Mouse (Mus musculus) granulocyte monocyte progenitor cell, adult 5-6 weeks (primary cell): ENCODE results near the gene Chl1. TPM values are rescaled to one million over a fixed set of nuclear protein-coding genes. Genes with fewer than 3 reads are reported as not detected.
A peak's percentile ranks its signal among the peaks of the same experiment; 100 is the strongest.

ENCODE experiments used
- ATAC-seq: replicated peaks from 2 replicates; pipeline ENCODE4 v1.8.0; 2016; ENCODE audit warnings: mild to moderate bottlenecking, moderate TSS enrichment, inconsistent platforms; ENCODE audit not compliant: poor library complexity, severe bottlenecking
- total RNA-seq, 2 experiments: library from RNA; stranded (forward) in 1 of 2; stranded (reverse) in 1 of 2; fragments of 200-712, 200-1000 nt in 1 of 2; fragments of >200 nt in 1 of 2; fragmentation: Nextera tagmentation in 1 of 2; gene quantifications; 2 replicates each; pipeline ENCODE4 v1.2.3; 2014 to 2017

The Chl1 gene
- total RNA-seq, 2 experiments from 2014 or later, result not detected

DNA sequence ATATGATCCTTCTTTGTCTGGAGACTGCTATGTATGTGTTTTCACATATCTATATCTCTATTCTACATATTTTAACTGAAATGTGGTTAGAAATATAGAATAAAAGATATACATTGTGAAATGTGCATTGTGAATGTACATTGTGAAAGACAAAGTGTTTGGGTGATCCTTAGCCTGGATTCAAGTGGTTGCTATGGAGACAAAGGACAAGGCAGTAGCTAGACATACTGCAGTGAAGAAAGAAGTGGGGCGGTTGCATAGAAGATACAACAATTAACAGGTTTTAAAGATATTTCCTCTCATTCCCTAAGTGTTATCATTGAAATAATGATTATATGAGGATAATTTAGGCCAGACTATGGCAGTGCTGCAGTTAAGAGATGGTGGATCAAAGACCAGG is 146.4 kb downstream of the Chl1 start:
- ATAC-seq, result no peak

DNA sequence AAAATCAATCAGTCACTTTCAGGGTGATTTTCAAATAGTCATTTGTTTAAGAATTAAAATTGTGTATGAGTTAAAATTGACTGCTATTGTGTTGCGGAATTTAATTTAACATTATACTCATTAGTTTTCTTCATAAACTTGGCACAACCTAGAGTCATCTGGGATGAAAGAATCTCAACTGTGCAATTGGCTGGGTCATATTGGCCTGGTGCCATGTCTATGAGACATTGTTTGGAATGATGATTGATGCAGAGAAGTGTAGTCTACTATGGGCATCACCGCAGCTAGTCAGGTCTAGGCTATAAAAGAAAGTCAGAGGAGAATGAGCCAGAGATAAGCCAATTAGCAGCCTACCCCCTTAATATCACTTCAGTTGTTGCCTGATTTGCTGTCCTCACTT is 148.8 kb downstream of the Chl1 start:
- ATAC-seq, result no peak

DNA sequence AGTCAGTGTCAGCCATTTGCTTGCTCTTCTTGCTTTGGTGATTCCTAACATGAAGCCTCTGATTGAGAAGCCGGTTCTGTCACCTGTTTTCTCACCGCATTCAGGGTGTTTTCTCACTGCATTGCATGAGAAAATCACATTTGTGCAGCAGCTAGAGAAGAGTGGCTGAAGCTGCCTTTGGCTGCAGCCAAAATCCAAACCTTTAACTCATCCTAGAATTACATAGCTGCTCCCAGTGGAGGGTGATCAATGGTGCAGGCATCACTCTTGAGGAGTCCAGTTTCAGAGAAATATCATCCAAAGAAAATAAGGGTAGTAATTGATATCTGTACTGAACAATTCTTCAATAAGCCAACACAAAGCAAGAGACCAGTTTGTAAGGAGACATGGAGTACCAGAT is 154.8 kb downstream of the Chl1 start:
- ATAC-seq, result no peak

DNA sequence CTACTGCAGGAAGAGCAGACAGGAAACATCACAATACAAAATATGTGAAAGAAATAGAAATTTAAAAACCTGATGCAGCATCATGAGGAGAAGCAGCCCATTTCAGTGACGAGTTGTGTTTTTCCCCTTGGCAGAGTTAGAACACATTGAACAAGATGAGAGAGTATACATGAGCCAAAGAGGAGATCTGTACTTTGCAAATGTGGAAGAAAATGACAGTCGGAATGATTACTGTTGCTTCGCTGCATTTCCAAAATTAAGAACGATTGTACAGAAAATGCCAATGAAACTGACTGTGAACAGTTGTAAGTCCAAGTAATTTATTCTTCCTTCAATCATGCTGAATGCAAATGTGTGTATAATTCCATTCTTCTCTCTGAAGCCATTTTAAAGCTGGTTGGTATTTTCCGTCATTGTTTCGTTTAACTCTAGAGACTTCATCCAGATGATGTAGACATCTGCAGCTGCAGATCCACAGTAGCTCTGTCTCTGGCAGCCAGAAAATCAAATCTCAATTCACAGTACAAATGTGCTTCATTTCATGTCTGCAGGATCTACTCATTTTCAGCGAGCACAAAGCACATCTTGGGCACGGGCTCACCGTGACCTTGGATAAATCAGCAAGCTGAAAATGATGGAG is 155.4 kb downstream of the Chl1 start:
- ATAC-seq, result no peak

DNA sequence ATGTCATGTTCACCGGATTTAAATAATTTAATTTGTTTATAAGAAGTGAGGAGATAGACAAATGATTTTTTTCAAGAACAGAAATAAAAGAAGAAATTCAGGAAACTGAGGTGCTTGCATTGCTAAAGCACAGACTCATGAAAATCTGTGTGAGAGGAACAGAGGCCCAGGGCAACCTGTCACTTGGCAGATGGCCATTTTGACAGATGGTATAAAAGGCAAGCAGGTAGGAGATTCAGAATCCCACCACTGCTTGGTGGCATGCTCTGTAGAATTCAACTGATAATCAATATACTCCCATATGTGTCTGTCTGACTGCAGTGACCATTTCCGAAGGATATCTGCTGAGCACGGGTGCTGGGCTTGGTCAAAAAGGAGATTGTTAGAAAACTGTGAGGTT is 162.7 kb downstream of the Chl1 start:
- ATAC-seq, result no peak

DNA sequence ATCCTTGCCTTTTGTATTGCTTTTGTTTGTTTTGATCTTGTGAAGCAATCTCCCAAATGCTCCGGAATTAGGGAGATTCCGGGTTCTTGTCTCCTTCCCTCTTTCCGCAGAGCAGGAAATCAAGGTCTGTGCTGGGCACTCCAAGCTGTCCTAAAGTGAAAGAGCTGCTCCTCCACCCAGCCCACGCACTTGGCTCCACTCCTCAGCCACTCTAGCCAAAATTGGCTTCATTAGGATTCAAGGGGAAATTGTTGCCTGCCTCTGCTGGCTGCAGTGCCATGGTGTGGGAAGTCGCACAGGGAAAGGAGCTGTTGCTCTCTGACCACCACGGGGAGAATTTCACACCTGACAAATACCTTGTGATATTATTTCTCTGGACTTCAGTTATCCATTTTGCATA is 163.9 kb downstream of the Chl1 start:
- ATAC-seq, result no peak

DNA sequence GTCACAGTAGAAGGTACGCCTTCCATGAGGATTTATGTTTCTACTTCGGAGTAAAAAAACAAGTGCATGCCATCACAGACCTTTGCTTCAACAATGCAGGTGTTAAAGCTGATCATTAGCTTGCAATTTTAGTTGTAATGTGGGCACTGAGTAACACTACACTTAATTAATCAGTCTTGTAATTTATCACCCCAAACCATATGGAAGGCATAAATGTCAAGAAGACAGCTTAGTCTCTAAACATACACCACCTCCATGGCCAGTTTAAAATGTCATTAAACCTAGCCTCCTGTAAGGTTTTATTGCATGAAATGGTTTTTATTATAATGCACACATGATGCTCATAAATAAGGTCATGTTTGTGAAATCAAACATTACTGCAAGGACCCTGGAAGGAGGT is 164.8 kb downstream of the Chl1 start:
- no peak for ATAC-seq

DNA sequence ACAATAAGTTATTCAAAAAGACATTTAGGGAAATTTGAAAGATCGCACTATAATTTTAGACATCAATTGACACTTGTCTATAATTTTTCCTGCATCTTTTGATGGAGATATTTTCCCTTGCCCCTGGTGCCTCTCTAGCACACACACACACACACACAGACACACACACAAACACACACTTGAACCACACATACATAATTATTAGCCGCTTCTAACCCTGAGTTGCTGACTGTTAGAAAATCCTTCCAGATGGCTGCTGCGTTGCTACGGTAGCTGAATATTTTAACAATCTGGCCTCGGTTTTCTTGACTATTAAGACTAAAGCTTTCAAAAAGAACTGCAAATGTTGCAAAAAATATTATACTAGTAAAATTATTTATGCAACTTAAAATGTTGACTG is 166.3 kb downstream of the Chl1 start:
- ATAC-seq, result no peak

DNA sequence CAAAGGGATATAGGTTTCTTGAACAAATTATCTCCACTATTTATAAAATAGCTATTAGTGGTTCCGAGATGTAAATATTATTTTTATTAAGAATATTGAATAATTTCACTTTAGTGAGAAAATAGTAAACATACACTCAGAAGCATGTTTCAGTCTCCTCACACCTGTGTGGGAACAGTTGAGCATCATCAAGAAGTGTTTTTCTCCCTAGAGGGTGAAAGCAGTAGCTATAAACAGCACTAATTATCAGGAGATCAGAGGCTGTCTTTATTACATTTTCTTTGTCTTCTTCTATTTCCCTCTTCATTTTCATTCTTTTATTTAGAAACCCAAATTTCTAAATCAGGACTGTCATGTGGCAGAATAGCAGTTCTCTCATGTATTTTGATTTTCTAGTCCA is 166.7 kb downstream of the Chl1 start:
- ATAC-seq, result no peak

DNA sequence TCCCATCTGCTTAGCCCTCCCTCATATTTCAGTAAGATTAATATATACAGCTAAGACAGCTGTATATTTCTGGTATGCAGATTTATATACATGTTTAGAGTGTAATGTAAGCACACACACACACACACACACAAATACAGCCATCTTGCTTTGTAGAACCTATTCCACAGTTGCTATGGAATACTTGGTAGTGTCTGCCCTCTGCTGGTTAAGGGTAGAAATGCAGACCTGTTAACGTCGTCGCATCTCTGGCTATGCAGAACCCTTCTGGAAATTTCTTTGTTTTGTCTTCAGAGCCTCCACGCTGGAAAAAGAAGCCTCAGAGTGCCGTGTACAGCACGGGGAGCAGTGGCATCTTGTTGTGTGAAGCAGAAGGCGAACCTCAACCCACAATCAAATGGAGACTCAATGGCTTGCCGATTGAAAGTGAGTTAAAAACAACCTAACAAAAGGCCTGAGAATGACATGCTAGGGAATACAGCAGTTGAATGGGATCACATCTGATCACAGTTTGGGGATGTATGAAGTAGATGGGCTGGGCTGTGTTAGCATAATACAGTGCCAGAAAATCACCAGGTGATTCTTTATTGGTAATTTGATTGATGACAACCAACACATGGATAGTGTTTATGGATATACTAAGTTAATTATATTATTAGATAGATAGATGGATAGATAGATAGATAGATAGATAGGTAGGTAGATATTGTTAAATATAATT is 172.6 kb downstream of the Chl1 start:
- ATAC-seq, result peak; percentile 100

DNA sequence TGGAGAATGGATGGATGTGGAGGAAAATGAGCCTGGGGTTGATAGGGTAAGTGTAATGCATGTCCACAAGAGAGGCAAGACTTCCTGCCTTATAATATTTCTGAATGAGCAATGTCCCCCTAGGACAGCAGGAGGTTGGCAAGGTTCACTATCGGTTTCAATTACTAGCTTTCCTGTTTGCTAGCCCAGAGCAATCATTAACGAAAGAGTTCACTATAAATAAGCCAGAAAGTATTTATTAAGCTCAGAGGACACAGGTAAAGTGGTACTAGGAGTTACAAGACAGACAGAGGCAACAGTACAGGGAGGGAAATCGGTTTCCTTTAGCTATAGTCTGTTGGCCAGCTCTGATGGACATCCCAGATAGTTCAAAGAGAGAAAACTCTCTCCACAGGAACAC is 182.1 kb downstream of the Chl1 start:
- ATAC-seq, result no peak

DNA sequence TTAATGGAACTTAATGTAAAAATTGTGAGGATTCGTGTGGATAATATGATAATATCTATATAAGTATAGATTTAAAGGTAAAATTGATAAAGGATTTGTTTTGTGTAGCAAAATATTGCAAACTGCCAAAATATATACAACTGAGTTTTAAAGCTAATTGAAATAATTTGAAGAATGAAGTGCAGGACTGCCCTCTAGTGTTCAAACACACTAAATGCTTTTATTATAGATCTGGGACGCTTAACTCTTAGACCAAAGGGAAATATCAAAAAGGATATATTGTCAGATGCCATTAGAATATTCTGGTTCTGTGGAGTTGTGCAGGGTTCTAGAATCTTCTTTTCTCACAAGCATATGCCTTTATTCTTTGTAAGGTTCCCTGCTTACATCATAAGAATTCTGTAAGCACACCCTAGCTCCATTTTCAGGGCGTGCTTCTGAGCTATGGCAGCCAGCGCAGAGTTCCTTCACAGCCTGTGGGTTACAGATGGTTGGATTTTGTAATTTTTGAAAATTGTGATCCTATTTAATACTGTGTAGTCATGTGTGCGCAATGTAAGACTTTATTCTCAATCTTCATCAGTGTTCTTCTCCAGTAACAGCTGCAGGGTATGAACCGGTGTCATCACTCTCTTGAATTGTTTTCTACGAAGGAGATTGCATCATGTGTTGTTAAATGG is 187.1 kb downstream of the Chl1 start:
- peak; percentile 74; the same call in 1 of the 2 replicates for ATAC-seq

DNA sequence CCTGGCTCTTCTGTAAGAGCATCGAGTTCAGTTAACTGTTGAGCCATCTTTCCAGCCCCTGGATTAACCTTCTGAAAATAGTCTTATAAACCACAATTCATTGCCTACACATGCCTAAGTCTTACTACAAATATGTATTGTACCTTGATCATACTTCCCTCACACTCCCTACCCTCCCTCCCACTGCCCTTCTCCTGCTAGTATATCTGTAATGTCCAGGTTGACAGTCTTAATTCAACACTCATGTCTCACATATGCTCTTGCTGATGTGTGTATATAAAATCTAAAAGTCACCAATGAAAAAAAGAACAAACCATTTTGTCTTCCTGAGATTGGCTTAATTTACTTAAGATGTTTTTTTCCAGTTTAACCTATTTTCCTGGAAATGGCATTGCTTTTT is 189.1 kb downstream of the Chl1 start:
- ATAC-seq, result no peak

DNA sequence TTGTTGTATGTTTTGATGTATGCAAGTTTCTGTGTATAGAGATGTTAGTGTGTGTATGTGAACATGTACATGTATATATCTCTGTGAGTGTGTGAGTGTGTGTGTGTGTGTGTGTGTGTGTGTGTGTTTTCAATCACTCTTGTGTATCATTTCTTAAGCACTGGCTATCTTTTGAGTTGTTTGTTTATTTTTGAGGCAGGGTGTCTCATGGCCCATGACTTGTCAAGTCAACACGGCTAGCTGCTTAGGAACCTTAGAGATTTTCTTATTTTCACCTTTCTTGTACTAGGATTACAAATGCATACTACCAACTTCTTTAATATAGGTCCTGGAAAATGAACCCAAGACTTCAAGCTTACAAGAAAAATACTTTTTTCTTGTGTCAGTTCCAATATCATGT is 189.5 kb downstream of the Chl1 start:
- no peak for ATAC-seq

DNA sequence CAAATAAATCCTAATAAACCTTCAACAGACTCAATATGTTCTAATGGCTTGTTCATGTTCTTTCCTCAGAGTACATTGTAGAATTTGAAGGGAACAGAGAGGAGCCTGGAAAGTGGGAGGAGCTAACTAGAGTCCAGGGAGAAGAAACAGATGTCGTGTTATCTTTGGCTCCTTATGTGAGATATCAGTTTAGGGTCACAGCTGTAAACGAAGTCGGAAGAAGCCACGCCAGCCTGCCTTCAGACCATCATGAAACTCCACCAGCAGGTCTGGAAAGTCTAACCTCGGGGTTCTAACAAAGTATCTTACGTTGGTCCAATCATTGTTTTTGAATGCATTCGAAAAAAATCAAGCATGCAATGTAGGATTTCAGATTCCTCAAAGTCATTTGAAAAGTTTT is 189.9 kb downstream of the Chl1 start:
- ATAC-seq, result no peak

DNA sequence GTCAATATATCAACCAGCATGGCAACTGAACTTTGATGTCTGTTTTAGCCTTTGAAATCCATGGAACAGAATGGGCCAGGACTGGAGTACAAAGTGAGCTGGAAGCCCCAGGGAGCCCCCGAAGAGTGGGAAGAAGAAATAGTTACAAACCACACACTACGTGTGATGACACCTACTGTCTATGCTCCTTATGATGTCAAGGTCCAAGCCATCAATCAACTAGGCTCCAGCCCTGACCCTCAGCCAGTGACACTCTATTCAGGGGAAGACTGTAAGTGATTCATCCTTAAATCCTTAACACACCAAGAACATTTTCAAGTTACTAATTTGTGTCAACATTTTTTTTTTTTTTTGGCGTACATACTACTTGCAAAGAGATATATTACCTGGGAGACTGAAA is 196.0 kb downstream of the Chl1 start:
- no peak for ATAC-seq

DNA sequence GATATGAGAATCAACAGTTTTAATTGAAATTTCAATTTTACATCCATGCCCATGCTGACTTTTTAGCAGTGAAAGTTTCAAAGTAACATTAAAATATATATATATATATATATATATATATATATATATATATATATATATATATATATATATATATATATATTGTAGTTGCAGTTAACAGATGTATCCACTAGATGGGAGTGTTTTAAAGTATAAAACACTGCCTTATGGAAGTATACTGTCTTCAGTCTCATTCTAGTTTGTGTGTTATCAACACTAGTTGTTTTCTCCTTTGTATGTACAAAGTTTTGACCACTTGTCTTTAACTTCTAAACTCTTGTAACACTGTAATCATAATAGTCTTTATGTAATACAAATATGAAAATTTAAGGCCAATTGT is 228.9 kb downstream of the Chl1 start:
- no peak for ATAC-seq

DNA sequence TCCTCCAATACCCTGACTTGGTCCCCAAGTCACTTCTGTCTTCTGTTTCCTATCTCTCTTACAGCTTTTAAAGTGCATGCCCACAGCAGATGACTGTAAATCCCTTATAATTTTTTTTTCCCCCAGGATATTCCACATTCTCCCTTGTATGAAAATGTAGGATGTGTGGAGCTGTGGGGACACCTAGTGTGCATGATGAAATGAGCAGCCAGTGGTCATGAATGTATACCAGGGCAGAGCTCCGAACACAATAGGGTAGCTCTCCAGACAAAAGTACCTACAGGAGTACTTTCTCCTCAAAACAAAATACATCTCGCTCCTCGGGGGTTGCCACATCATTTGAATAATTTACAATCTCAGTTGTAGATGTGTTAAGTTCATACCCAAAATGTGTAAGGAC is 232.4 kb downstream of the Chl1 start:
- no peak for ATAC-seq

DNA sequence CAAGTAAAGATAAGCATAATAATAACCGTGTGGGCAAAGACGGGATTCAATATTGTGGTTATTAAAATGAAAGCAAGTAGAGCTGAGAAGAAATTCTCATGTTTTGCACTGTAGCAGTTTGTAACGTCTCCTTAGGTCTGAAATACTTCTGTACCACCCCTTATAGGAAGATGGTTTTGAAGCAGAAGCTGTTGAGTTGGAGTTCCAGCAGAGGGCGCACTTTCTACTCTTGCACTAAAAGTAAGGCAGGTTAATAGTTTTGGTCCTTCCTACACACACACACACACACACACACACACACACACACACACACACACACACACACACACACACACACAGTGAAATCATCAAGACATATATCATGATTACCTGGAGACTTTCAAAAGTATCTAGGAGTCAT is 235.7 kb downstream of the Chl1 start:
- ATAC-seq, result no peak

DNA sequence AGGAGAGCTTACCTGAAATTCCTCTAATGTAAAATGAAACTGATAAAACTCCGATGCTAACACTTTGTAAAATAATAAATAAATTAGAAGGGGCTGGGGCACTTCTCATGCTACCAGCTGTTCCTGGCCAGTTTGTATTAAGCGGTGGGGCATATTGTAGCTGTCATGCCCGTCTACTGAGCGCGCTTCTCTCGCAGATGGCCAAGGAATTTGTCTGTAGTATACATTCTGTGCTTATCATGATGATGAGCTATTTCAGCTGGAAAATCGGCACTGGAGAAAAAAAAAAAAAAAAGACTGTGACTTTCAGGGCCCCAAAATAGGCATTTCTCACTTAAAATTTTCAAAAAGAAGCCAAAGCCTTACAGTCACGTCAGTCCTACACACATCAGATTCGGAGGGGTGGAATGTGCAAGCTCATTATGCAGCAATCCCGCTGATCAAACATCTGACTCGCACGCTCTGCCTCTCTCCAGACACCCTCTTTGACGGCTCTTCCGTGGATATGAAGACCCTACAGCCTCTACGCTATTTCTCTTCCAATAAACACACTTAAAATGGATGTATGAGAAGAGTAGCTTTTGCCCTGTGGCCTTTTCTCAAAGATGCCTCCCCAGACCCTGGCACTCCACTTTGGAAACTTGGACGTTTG is 238.9 kb downstream of the Chl1 start:
- no peak for ATAC-seq

DNA sequence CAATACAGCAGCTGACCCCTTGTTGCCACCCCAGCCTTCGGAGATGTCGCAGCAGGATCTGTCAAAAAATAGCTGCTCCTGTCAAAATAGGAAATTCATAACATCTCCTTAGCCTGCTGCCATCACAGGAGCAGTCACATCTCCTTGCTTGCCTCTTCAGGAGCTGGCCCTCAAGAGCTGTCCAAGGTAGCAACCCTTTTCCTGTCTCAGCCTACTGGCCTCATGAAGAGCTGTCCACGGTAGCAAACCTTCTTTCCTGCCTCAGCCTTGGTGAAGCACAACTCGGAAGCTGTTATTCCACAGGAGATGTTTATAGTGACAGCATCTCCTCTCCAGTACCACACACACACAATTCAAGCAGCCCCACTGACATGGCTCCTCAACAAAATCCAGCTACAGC is 243.5 kb downstream of the Chl1 start:
- no peak for ATAC-seq
